Mouse (Mus musculus): ENCODE measurements around the gene Tagap. TPM values are rescaled to one million over a fixed set of nuclear protein-coding genes. Genes with fewer than 3 reads are reported as not detected.

Tagap gene
- polyA plus RNA-seq, 1 experiment = 0.40 TPM

GRCm38 (mm10) chr17:7897756-7898155, 28.0 kb upstream of the Tagap start:
- H3K27me3 ChIP-seq (ENCODE audit: control insufficient read depth, insufficient read depth, low read length) = no peaks in the 10 kb centered on the region
- TF ChIP-seq CTCF (IDR thresholded peaks at IDR 0.05; ENCODE audit: control insufficient read depth, insufficient read depth, insufficient replicate concordance, low read depth, low read length) = no peak
- no peak for TF ChIP-seq POLR2A (IDR thresholded peaks at IDR 0.05; ENCODE audit: control insufficient read depth, low read depth, low read length)
- peaks cover 3% of the 10 kb centered on the region; the same call in 1 of the 2 replicates for H3K4me1 ChIP-seq (ENCODE audit: control insufficient read depth, insufficient read depth, low read length)
- no peaks in the 10 kb centered on the region for H3K36me3 ChIP-seq (ENCODE audit: control insufficient read depth, insufficient read depth, low read length)
- H3K27ac ChIP-seq (ENCODE audit: control insufficient read depth, insufficient read depth, low read depth, low read length) = no peak overlapping the region
- H3K4me3 ChIP-seq (ENCODE audit: control insufficient read depth, low read depth, low read length) = no peak overlapping the region

GRCm38 (mm10) chr17:7899233-7899632, 26.6 kb upstream of the Tagap start:
- Histone ChIP-seq H3K27ac (ENCODE audit: control insufficient read depth, insufficient read depth, low read depth, low read length) (no peak overlapping the region), H3K27me3 (ENCODE audit: control insufficient read depth, insufficient read depth, low read length) (no peaks in the 10 kb centered on the region), H3K4me1 (ENCODE audit: control insufficient read depth, insufficient read depth, low read length) (peaks cover 3% of the 10 kb centered on the region; the same call in 1 of the 2 replicates), H3K4me3 (ENCODE audit: control insufficient read depth, low read depth, low read length) (no peak overlapping the region), H3K36me3 (ENCODE audit: control insufficient read depth, insufficient read depth, low read length) (no peaks in the 10 kb centered on the region)
- TF ChIP-seq POLR2A (IDR thresholded peaks at IDR 0.05; ENCODE audit: control insufficient read depth, low read depth, low read length) = no peak
- no peak for TF ChIP-seq CTCF (IDR thresholded peaks at IDR 0.05; ENCODE audit: control insufficient read depth, insufficient read depth, insufficient replicate concordance, low read depth, low read length)

GRCm38 (mm10) chr17:7899961-7900360, 25.8 kb upstream of the Tagap start:
- H3K27ac ChIP-seq (ENCODE audit: control insufficient read depth, insufficient read depth, low read depth, low read length) = no peak overlapping the region
- no peaks in the 10 kb centered on the region for H3K36me3 ChIP-seq (ENCODE audit: control insufficient read depth, insufficient read depth, low read length)
- no peak overlapping the region for H3K4me3 ChIP-seq (ENCODE audit: control insufficient read depth, low read depth, low read length)
- TF ChIP-seq POLR2A (IDR thresholded peaks at IDR 0.05; ENCODE audit: control insufficient read depth, low read depth, low read length) (no peak), CTCF (IDR thresholded peaks at IDR 0.05; ENCODE audit: control insufficient read depth, insufficient read depth, insufficient replicate concordance, low read depth, low read length) (no peak)
- no peaks in the 10 kb centered on the region for H3K27me3 ChIP-seq (ENCODE audit: control insufficient read depth, insufficient read depth, low read length)
- peaks cover 3% of the 10 kb centered on the region; the same call in 1 of the 2 replicates for H3K4me1 ChIP-seq (ENCODE audit: control insufficient read depth, insufficient read depth, low read length)

- Histone ChIP-seq H3K27me3 (ENCODE audit: control insufficient read depth, insufficient read depth, low read length) (no peaks in the 10 kb centered on the region), H3K4me3 (ENCODE audit: control insufficient read depth, low read depth, low read length) (no peak overlapping the region), H3K36me3 (ENCODE audit: control insufficient read depth, insufficient read depth, low read length) (no peaks in the 10 kb centered on the region), H3K4me1 (ENCODE audit: control insufficient read depth, insufficient read depth, low read length) (peaks cover 3% of the 10 kb centered on the region; the same call in 1 of the 2 replicates), H3K27ac (ENCODE audit: control insufficient read depth, insufficient read depth, low read depth, low read length) (no peak overlapping the region)
- TF ChIP-seq CTCF (IDR thresholded peaks at IDR 0.05; ENCODE audit: control insufficient read depth, insufficient read depth, insufficient replicate concordance, low read depth, low read length) (no peak), POLR2A (IDR thresholded peaks at IDR 0.05; ENCODE audit: control insufficient read depth, low read depth, low read length) (no peak)
These were observed 24.3 kb upstream of the Tagap start for GRCm38 (mm10) chr17:7901536-7901935.

GRCm38 (mm10) chr17:7902362-7902761, 23.4 kb upstream of the Tagap start:
- no peak overlapping the region for H3K27ac ChIP-seq (ENCODE audit: control insufficient read depth, insufficient read depth, low read depth, low read length)

GRCm38 (mm10) chr17:7904992-7905391, 20.8 kb upstream of the Tagap start:
- H3K27ac ChIP-seq (ENCODE audit: control insufficient read depth, insufficient read depth, low read depth, low read length) = no peak overlapping the region
- no peak overlapping the region for H3K4me3 ChIP-seq (ENCODE audit: control insufficient read depth, low read depth, low read length)
- no peaks in the 10 kb centered on the region for H3K27me3 ChIP-seq (ENCODE audit: control insufficient read depth, insufficient read depth, low read length)
- TF ChIP-seq POLR2A (IDR thresholded peaks at IDR 0.05; ENCODE audit: control insufficient read depth, low read depth, low read length) (no peak), CTCF (IDR thresholded peaks at IDR 0.05; ENCODE audit: control insufficient read depth, insufficient read depth, insufficient replicate concordance, low read depth, low read length) (no peak)
- H3K4me1 ChIP-seq (ENCODE audit: control insufficient read depth, insufficient read depth, low read length) = no peaks in the 10 kb centered on the region
- no peaks in the 10 kb centered on the region for H3K36me3 ChIP-seq (ENCODE audit: control insufficient read depth, insufficient read depth, low read length)

More at GRCm38 (mm10) chr17:7902362-7902761, 23.4 kb upstream of the Tagap start:
- no peaks in the 10 kb centered on the region for H3K27me3 ChIP-seq (ENCODE audit: control insufficient read depth, insufficient read depth, low read length)
- no peaks in the 10 kb centered on the region for H3K36me3 ChIP-seq (ENCODE audit: control insufficient read depth, insufficient read depth, low read length)
- no peak overlapping the region for H3K4me3 ChIP-seq (ENCODE audit: control insufficient read depth, low read depth, low read length)
- H3K4me1 ChIP-seq (ENCODE audit: control insufficient read depth, insufficient read depth, low read length) = no peaks in the 10 kb centered on the region
- TF ChIP-seq CTCF (IDR thresholded peaks at IDR 0.05; ENCODE audit: control insufficient read depth, insufficient read depth, insufficient replicate concordance, low read depth, low read length) (no peak), POLR2A (IDR thresholded peaks at IDR 0.05; ENCODE audit: control insufficient read depth, low read depth, low read length) (no peak)

- no peaks in the 10 kb centered on the region for H3K36me3 ChIP-seq (ENCODE audit: control insufficient read depth, insufficient read depth, low read length)
- TF ChIP-seq CTCF (IDR thresholded peaks at IDR 0.05; ENCODE audit: control insufficient read depth, insufficient read depth, insufficient replicate concordance, low read depth, low read length) = no peak
- no peak for TF ChIP-seq POLR2A (IDR thresholded peaks at IDR 0.05; ENCODE audit: control insufficient read depth, low read depth, low read length)
- no peaks in the 10 kb centered on the region for H3K4me1 ChIP-seq (ENCODE audit: control insufficient read depth, insufficient read depth, low read length)
- H3K27ac ChIP-seq (ENCODE audit: control insufficient read depth, insufficient read depth, low read depth, low read length) = no peak overlapping the region
- H3K27me3 ChIP-seq (ENCODE audit: control insufficient read depth, insufficient read depth, low read length) = no peaks in the 10 kb centered on the region
- H3K4me3 ChIP-seq (ENCODE audit: control insufficient read depth, low read depth, low read length) = no peak overlapping the region
These were observed 19.7 kb upstream of the Tagap start for GRCm38 (mm10) chr17:7905936-7906685.
